Mouse (Mus musculus) brain, adult 2 months (tissue): ENCODE data around the gene Anxa4.

ENCODE experiments used
- DNase-seq: peaks from one replicate; pipeline ENCODE4 v3.0.0; 2011; ENCODE audit warnings: low read depth, low spot score

The Anxa4 gene

GRCm38 (mm10) chr6:86752843-86753485 lies 40.4 kb downstream of the Anxa4 start:
- DNase-seq, result no peak

- DNase-seq, result no peak
These were observed 42.4 kb downstream of the Anxa4 start for GRCm38 (mm10) chr6:86750961-86751360.

- DNase-seq, result no peak
These were observed 43.6 kb downstream of the Anxa4 start for GRCm38 (mm10) chr6:86749817-86750216.

DNA sequence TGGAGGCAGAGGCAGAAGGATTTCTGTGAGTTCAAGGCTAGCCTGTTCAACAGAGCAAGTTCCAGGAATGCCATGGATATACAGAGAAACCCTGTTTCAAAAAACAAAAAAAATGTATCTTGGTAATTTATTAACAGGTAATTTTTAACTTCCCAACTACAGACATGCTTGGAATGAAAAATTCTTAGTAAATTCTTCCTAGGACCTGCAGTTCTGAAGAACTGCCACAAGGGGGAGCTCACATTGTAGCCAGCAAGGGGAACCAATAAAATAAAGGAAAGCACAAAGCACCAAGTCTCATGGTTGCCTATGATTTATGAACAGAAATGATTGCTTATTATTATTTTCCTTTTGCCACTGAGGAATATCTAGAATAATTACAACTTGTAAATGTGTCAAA lies 46.2 kb downstream of the Anxa4 start:
- peak; percentile 80 for DNase-seq

GRCm38 (mm10) chr6:86740652-86741051 lies 52.7 kb downstream of the Anxa4 start:
- DNase-seq, result no peak

GRCm38 (mm10) chr6:86736830-86737229 lies 56.6 kb downstream of the Anxa4 start:
- no peak for DNase-seq

GRCm38 (mm10) chr6:86736313-86736712 lies 57.1 kb downstream of the Anxa4 start:
- DNase-seq, result no peak

DNA sequence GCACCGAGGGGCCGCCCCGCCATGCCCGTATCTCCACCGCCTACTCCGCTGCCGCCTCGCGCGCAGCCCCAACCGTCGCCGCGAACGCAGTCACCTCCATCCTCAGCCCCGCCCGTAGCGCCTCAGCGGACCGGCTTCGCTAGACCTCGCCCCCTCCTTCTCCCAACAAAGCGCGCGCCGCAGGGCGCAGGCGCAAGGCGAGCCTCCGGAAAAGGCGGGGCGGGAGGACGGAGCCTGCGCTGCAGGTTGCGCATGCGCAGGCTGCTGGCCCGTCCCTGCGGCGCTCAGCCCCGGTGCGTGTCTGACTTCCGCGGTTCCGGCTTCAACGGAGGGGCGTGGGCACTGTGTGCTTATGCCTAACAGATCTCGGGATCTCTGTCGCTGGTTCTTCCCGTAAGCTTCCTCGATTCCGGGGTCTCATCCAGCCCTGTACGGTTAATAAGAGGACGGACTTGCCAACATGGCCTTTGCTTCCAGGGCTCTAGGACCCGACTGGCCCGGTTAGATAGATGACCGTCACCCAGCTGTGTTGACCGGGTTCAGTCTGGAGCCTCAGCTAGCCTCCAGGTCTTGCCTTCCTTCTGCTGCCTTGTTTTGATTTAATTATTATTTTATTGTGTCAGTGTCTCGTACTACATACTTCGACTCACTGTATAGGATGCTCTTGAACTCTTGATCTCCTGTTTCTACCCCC lies 60.1 kb downstream of the Anxa4 start, which contains the start of gene Gmcl1:
Gene Gmcl1 (minus strand): TSS at position 201 of the 694 bp plus-strand sequence.
- DNase-seq, result peak; percentile 98

DNA sequence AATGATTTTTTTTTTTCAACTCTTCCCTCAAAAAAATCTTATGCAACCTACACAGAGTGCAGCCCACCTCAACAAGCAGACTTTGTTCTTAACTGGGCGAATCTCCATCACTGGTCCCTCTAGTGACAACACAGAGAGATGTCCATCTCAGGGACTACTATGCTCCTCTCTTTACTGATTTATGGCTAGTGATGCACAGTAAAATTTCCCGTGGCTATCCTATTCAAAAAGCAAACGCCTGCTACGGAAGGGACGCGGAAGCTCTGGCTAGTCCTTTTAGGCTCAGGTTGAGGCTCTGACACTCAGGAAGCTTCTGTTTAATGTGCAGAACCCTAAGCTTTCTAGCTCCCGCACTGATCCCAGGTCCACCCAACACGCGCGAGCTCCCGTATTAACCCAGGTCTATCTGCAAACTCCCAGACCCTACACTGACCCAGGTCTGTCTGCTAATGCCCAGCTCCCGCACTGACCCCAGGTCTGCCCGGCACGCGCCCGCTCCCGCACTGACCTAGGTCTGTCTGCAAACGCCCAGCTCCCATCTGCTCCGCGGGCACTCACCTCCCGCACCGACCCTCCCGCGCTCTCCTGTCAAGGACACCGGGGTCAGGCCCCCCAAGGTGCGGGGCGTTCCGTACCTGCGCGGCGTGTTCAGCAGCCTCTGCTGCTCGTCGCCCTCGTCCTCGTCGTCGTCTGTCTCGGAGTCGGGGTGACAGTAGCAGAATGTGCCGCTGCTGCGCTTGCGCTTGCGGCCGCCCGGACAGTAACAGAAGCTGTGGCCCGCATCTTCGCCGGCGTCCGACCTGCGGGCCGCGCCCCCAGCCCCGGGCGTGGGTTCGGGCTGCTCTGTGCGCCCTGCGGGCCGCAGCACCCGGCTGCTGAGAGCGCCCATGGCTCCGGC lies 60.9 kb downstream of the Anxa4 start:
- DNase-seq, result peak; percentile 69

DNA sequence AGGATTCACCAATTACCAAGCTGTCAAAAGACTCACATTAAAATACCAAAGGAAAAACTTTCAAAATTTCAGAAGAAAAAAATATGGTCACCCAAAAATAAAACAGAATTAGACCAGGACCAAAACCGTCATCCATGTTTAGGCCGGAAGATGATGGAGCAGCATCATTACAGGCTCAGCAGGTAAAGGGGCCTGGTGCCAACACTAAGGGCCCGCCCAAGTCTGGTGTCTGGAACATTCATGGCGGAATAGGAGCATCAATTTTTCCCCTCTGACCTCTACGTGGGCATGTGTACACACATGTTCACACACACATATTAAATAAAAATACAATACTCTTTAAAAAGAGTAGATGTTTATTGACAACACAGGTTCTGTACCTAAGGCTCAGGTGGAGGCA lies 64.7 kb downstream of the Anxa4 start:
- no peak for DNase-seq

GRCm38 (mm10) chr6:86721977-86722376 lies 71.4 kb downstream of the Anxa4 start:
- peak; percentile 41 for DNase-seq

GRCm38 (mm10) chr6:86708072-86708774 lies 85.2 kb downstream of the Anxa4 start:
- DNase-seq, result no peak

DNA sequence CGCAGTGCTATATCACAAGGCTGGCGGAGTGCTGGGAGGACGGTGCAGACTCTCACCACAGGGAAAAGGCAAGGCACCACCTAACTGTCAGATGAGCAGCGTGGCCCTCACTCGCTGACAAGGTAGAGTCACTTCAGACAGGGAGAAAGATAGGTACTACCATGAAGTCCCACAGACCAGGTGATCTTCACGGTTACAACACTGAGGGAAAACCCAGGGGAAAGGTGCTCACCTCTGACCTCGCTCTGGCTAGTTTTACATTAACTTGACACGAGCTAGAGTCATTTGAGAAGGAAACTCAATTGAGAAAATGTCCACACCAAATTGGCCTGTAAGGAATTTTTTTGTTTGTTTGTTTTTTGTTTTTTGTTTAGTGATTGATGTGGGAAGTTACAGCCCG lies 90.8 kb downstream of the Anxa4 start:
- no peak for DNase-seq

DNA sequence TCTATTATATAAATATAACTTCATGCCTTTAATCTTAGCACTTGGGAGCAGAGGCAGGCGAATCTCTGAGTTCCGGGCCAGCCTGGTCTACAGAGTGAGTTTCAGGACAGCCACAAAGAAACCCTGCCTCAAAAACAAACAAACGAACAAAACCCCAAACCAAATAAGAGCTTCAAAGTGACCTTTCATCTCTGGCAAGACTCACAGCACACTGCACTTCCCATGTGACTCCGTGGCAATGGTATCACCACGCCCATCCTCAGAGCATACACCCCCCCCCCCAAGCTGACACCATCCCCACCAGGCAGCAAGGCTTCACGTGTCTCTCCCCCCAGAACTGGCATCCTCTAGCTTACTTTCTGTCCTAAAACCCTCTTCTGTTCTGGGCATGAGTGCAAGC lies 95.5 kb downstream of the Anxa4 start:
- DNase-seq, result no peak

- DNase-seq, result peak; percentile 74
These were observed 97.2 kb downstream of the Anxa4 start for GRCm38 (mm10) chr6:86696213-86696612.

DNA sequence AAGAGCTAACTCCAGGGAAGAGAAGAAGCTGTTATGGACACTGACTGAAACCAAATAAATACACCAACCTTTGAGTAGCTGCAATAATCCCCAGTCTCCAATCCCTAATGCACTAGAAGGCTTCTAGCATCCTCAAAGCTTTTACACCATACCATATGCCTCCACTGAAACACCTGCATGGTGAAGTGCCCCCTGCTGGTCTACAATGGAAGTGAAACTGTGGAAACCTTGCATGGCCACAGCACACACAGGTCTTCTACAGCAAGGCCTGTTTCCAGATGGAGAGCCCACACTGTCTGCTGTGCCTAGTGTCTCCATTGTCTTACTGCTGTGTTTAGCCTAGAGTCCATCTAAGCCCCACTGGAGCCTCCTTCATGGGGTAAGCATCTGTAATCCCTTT lies 98.9 kb downstream of the Anxa4 start:
- DNase-seq, result peak; percentile 75

GRCm38 (mm10) chr6:86689671-86690070 lies 103.7 kb downstream of the Anxa4 start:
- DNase-seq, result no peak

GRCm38 (mm10) chr6:86686971-86687370 lies 106.4 kb downstream of the Anxa4 start:
- no peak for DNase-seq
